Mouse (Mus musculus) CD4-positive helper T cell, adult 2 months (primary cell): ENCODE data around the gene Ing1.

Experiments used
- DNase-seq: peaks from one replicate; pipeline ENCODE4 v3.0.0-alpha.2; 2012; ENCODE audit warnings: low read depth, missing footprints, low spot score

The Ing1 gene

DNA sequence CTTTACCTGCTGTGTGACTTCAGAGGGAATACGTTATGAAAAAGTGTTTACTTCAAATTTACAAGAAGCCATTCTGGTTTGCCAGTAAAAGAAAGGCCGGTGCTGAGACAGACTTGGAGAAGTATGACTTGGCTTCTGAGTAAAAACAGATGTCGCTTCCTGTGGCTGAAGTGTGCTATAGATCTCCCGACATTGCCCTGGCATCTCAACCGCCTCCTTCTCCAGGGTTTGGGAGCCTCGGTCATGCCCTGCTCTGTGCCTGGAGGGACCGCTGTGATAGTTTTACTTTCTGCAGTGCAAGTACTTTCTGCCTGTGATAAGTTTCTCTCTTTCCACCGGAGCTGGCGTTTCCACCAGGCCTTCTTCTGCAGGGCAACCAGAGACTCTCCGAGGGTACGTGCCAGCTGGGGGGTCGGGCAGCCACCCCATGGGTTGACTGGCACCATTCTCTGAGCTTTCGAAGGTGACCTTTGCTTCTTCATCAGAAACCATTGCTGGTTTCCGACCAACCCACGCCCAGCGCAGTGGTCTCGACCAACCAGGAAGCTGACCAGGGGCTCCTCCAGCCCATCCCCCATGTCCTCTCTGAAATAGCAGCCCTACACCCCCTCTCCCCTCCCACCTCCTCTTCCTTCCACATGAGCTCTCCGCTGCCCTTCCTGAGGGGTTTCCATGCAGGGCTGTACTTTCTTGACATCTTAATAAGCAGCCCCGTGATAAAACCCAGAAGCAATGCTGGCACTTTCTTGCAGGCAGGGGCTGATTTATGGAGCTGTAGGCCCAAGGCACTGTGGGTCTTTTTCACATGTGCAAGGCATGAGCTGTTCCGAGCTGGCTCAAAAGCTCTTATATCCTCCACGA is 30.4 kb downstream of the Ing1 start:
- DNase-seq: no peak

DNA sequence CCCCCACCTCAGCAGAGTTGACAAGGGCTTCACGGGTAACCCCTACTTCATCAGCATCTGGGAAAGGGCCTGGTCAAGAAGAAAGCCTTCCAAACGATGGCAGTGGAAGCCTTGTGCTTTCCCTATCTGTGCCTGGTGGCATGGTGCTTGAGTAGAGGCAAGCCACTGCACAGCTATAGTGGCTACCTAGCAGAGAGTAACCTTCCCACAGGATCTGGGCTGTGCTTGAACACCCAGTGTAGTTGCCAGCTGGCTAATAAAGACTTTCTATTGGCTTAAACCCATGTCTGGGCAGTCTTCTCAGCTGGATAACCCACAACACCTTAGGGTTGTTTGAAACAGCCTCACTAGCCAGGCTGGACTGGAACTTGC is 31.0 kb downstream of the Ing1 start:
- no peak for DNase-seq

DNA sequence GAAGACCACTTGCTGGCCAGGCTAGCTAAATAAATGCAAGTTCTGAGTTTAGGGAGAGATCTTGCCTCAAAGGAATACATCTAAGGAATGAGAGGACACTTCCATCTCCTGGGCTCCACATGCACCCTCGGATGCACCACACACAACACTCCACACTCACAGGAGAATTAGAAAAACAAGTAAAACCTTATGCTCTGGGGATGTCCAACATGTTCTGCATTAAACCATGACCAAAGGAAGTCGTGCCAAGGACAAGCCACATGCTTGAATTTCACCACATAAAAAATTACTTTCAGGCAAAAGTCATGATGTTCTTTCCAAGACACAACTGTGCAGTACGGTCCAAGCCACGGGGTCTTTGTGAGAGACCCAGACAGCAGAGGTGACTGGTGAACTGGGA is 36.5 kb downstream of the Ing1 start:
- DNase-seq: no peak

DNA sequence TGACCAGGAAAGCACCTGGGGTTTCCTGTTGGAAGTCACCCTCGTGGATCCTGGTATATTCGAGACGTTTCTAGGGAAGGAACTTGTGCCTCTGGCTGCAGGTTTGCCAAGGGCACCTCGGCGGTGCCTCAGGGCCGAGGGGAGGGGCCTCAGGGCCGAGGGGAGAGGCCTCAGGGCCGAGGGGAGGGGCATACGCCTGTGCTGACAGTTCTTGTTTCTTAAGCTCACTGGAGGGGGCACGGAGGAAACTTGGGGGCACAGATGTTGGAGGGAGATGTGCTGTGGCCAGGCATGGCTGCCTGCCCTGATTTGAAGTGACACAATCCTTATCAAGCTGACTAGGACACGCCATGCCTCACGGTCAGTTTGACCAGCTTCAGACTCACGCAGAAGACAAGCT is 36.9 kb downstream of the Ing1 start:
- no peak for DNase-seq

DNA sequence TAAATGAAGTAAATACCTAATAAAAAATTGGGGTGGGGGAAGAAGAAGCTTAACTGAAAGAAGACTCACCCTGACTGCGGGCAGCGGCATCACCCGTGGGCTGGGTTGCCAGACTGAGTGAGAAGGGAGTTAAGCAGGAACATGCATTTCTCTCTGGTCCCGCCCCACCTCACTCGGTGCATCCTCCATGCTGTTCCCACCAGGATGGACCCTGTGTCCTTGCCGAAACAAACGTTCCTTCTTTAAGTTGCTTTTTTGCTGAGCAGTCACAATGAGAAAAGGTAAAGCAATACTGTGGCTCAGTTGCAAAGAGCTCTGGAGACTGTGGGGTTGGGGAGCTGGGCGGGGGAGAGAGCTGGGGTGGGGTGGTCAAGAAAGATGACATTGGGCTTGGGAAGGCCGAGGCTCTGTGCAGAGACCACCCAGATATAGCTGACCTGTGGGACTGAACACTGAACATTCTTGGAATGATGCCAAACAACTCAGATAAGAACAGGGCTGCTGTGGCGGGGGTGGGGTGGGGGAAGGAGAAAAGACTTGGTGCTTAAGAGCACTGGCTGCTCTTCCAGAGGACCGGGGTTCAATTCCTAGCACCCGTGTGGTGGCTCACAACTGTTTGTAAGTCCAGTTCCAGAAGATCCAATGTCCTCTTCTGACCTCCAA is 38.0 kb downstream of the Ing1 start:
- DNase-seq: no peak

DNA sequence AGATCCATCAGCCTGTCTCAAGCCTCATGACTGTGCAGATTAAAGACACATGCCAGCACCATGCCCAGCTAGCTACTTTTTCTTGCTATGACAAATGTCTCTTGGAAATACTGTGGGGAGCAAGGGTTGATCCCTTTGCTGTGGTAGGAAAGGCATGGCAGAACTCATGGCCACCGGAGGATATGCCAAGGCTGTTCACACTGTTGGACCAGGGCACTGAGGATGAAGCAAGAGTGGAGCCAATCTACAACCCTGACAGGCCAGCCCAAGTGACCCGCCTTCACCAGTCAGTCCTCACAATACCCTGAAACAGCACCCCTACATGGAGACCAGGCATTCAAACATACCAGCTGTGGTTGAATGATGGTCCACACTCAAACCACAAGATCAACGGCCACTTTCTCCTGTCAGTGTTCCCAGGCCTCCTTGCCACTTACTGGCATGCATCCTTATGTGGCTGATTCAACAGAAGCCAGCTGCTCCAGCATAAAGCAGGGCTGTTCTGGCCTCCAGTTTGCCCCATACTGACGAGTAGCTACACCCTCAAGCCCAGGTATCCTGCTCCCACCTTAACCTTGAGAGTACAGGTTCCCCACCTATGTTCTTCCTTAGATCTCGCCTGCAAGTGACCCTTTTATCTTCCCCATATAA is 45.1 kb downstream of the Ing1 start:
- no peak for DNase-seq

DNA sequence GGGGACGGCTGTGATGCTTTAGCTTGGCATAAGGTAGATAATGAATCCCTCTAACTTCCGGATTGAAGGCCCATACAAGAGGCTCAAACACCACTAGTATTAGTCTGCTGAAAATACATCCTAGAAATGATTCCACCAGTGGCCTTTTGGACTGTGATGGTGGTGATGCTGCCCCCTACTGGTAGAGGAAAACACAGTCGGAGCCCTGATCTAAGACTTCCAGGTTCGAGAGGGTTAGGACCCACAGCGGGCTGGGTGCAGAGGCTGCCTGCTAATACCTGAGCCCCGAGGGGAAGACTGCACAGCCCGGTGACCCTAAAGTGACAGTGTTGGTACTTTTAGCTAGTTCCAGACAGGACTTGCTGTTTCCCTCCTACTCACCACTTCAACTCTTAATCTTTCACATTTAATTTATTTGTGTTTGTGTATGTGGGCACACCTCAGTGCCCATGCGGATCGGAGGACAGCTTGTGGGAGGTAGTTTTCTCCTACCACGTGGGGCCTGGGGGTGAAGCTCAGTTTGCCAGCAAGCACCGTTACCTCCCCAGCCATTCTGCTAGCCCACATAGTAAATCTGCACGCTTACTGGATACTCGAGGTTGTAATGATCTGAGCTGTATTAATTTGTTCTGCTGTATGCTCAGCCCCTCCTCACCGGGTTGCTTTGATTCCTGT is 46.8 kb downstream of the Ing1 start:
- DNase-seq: peak; percentile 70

DNA sequence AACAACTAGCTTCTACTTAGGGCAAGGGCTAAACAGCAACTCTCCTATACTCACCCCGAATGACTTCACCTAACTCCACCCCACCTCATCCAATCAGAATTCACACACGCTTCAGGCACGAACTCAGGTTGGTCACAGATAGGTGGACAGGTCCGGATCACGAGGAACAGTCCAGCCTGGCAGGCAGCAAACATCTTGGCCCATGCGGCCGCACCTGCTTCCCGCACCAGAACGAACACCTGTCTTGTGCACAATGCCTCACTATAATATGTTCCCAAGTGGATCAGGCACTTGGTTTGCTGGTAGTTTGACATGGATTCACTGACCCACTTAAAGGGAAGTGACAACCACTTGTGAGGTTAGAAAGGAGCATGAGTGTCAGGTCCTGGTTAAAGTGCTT is 53.5 kb downstream of the Ing1 start:
- no peak for DNase-seq
